Mouse (Mus musculus): ENCODE results near the gene Hist1h2bl.
"Not testable (repeated sequence)": the region's sequence is repeated elsewhere in the genome, so short reads cannot be mapped to it uniquely, and the experiment has no call there.

DNA sequence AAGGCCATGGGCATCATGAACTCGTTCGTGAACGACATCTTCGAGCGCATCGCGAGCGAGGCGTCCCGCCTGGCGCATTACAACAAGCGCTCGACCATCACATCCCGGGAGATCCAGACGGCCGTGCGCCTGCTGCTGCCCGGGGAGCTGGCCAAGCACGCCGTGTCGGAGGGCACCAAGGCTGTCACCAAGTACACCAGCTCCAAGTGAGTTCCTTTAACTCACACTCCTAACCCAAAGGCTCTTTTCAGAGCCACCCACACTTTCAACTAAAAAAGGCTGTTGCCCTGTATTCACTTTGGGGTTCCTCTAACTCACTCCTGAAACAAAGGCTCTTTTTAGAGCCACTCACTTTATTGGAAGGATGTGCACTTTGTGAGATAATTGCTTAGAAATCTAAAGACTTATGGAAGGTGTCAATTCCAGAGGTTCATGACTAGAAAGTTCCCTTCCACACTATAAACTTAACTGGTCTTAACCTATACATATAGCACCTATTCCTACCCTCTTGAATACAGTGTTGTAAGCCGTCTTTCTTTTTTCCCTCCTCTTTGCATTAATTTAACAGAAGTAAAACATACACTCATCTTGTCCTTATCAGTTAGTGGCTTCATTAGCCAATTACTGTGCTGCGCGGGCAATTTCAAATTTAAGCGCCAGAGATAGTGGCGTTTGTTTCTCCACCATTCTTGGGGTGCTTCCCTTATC, 38.5 kb upstream of the Hist1h2bl start:
- not testable (repeated sequence) for TF ChIP-seq CTCF, POLR2A (IDR thresholded peaks at IDR 0.05; ENCODE audit: extremely low read depth, insufficient read depth, low read length)

All from cortical plate, adult 2 months (tissue).